In genomic region chr11:69036486-69037230, GRCm38 (mm10) we compare ENCODE assay signal across 8 mouse cellular contexts. TPM values are rescaled to one million over a fixed set of nuclear protein-coding genes. Genes with fewer than 3 reads are reported as not detected.
A peak's percentile ranks its signal among the peaks of the same experiment; 100 is the strongest.
DNase-seq lines count a peak whose midpoint lies in the region; ATAC-seq lines count a peak whose summit lies in the region.

No protein-coding gene starts in this region.

- peaks cover 48% of the 10 kb centered on the region for H3K36me3 ChIP-seq in erythroblast, embryonic 14.5 days (ENCODE audit: control insufficient read depth)
- peaks cover 30% of the 10 kb centered on the region for H3K36me3 ChIP-seq in kidney, embryonic 14.5 days (ENCODE audit: control insufficient read depth, insufficient read depth, low read length)
- H3K36me3 ChIP-seq in limb, embryonic 15.5 days = peaks cover 41% of the 10 kb centered on the region
- peaks cover 2% of the 10 kb centered on the region; the same call in 1 of the 2 replicates for H3K36me3 ChIP-seq in splenic B cell, adult 2 months (ENCODE audit: control insufficient read depth, insufficient read depth, low read length, poor library complexity, severe bottlenecking)

- ATAC-seq in erythroblast, adult 5-6 weeks (replicated peaks; ENCODE audit: low FRiP score, poor library complexity, severe bottlenecking) = no peak
- no peak for ATAC-seq in kidney, embryonic 14.5 days (ENCODE audit: low FRiP score, low TSS enrichment)
- ATAC-seq in limb, embryonic 15.5 days (ENCODE audit: insufficient number of reproducible peaks, low FRiP score, low TSS enrichment, low read depth) = no peak

- peak overlapping the region; percentile 76 for H3K9ac ChIP-seq in kidney, embryonic 14.5 days (ENCODE audit: low read depth, low read length)
- peak overlapping the region; percentile 52 for H3K9ac ChIP-seq in limb, embryonic 15.5 days

- peaks cover 58% of the 10 kb centered on the region for H3K4me1 ChIP-seq in erythroblast, embryonic 14.5 days (ENCODE audit: control insufficient read depth)
- peaks cover 19% of the 10 kb centered on the region for H3K4me1 ChIP-seq in kidney, embryonic 14.5 days (ENCODE audit: control insufficient read depth, insufficient read depth, low read length)
- peaks cover 32% of the 10 kb centered on the region for H3K4me1 ChIP-seq in limb, embryonic 15.5 days

- no peaks in the 10 kb centered on the region for H3K9me3 ChIP-seq in erythroblast, embryonic 14.5 days (ENCODE audit: control insufficient read depth, low read length)
- H3K9me3 ChIP-seq in kidney, embryonic 14.5 days (ENCODE audit: control insufficient read depth, low read length) = no peaks in the 10 kb centered on the region
- H3K9me3 ChIP-seq in limb, embryonic 15.5 days = no peaks in the 10 kb centered on the region

- no peaks in the 10 kb centered on the region for H3K27me3 ChIP-seq in erythroblast, embryonic 14.5 days (ENCODE audit: control insufficient read depth)
- no peaks in the 10 kb centered on the region for H3K27me3 ChIP-seq in kidney, embryonic 14.5 days (ENCODE audit: control insufficient read depth, insufficient read depth, low read length)
- H3K27me3 ChIP-seq in limb, embryonic 15.5 days = no peaks in the 10 kb centered on the region
- H3K27me3 ChIP-seq in splenic B cell, adult 2 months (ENCODE audit: control insufficient read depth, insufficient read depth, low read length, poor library complexity, severe bottlenecking) = no peaks in the 10 kb centered on the region

- peak overlapping the region; percentile 65 for H3K4me2 ChIP-seq in kidney, embryonic 14.5 days (replicated peaks; ENCODE audit: low read depth, low read length)
- peak overlapping the region; percentile 52 for H3K4me2 ChIP-seq in limb, embryonic 15.5 days

- peak overlapping the region; percentile 84 for H3K4me3 ChIP-seq in erythroblast, embryonic 14.5 days (replicated peaks)
- peak overlapping the region; percentile 87 for H3K4me3 ChIP-seq in kidney, embryonic 14.5 days (ENCODE audit: low read length)
- peak overlapping the region; percentile 70 for H3K4me3 ChIP-seq in limb, embryonic 15.5 days

- WGBS in kidney, embryonic 14.5 days = 8% methylated on average over 20 of the region's 20 CpGs
- WGBS in limb, embryonic 15.5 days = 8% methylated on average over 20 of the region's 20 CpGs

- DNase-seq in embryo, embryonic 9.5 days (ENCODE audit: extremely low spot score) = peak; percentile 90
- DNase-seq in heart, adult 8-10 months (ENCODE audit: low spot score) = peak; percentile 94
- peak; percentile 92 for DNase-seq in naive thymus-derived CD4-positive, alpha-beta T cell, adult 2 months (ENCODE audit: low read depth)
- peak; percentile 95 for DNase-seq in splenic B cell, adult 2 months (ENCODE audit: low read depth, low spot score)

- H3K27ac ChIP-seq in kidney, embryonic 14.5 days (ENCODE audit: low read depth, low read length) = peak overlapping the region; percentile 83
- peak overlapping the region; percentile 90 for H3K27ac ChIP-seq in limb, embryonic 15.5 days

RNA-seq across cellular contexts. Expression of gene Aurkb, which starts 8.8 kb away (rescaled TPM):
- 20.3 and 26.6 TPM in 2 replicates for polyA plus RNA-seq in erythroblast, embryonic 14.5 days (2012)
- total RNA-seq in erythroblast, adult 5-6 weeks (2015; ENCODE audit: low replicate concordance) = 32.9 and 35.3 TPM in 2 replicates
- total RNA-seq in erythroblast, adult 5-6 weeks (2017; ENCODE audit: low replicate concordance) = 74.0 and 102 TPM in 2 replicates
- total RNA-seq in heart, adult 8-10 months (2022) = under 1 TPM in 2 of 4 experiments, not detected in 2; 0.33 to 0.75 TPM
- polyA plus RNA-seq in kidney, embryonic 14.5 days (2014; fragmentation: Nextera tagmentation; extraction: Ambion mirVana) = 145 and 155 TPM in 2 replicates
- 111 and 121 TPM in 2 replicates for polyA plus RNA-seq in limb, embryonic 15.5 days (2015; fragmentation: Nextera tagmentation; extraction: Ambion mirVana)

RNA-seq across cellular contexts. Expression of gene Ctc1, which starts 20.9 kb away (rescaled TPM):
- 13.5 and 27.1 TPM in 2 replicates for polyA plus RNA-seq in erythroblast, embryonic 14.5 days (2012)
- 14.4 and 26.5 TPM in 2 replicates for total RNA-seq in erythroblast, adult 5-6 weeks (2015; ENCODE audit: low replicate concordance)
- 6.4 and 8.9 TPM in 2 replicates for total RNA-seq in erythroblast, adult 5-6 weeks (2017; ENCODE audit: low replicate concordance)
- 10 to 100 TPM; 13.0 to 19.5 (median 14.9) TPM for total RNA-seq in heart, adult 8-10 months (2022)
- polyA plus RNA-seq in kidney, embryonic 14.5 days (2014; fragmentation: Nextera tagmentation; extraction: Ambion mirVana) = 44.2 and 62.3 TPM in 2 replicates
- 42.5 TPM in 2 replicates for polyA plus RNA-seq in limb, embryonic 15.5 days (2015; fragmentation: Nextera tagmentation; extraction: Ambion mirVana)

RNA-seq across cellular contexts. Expression of gene Borcs6, which starts 22.9 kb away (rescaled TPM):
- 2.0 and 2.4 TPM in 2 replicates for polyA plus RNA-seq in erythroblast, embryonic 14.5 days (2012)
- 2.5 and 3.1 TPM in 2 replicates for total RNA-seq in erythroblast, adult 5-6 weeks (2015; ENCODE audit: low replicate concordance)
- 1.0 and 4.7 TPM in 2 replicates for total RNA-seq in erythroblast, adult 5-6 weeks (2017; ENCODE audit: low replicate concordance)
- 10 to 100 TPM; 16.1 to 18.7 (median 17.1) TPM for total RNA-seq in heart, adult 8-10 months (2022)
- polyA plus RNA-seq in kidney, embryonic 14.5 days (2014; fragmentation: Nextera tagmentation; extraction: Ambion mirVana) = 6.6 and 7.5 TPM in 2 replicates
- 12.9 and 13.7 TPM in 2 replicates for polyA plus RNA-seq in limb, embryonic 15.5 days (2015; fragmentation: Nextera tagmentation; extraction: Ambion mirVana)

RNA-seq across cellular contexts. Expression of gene Pfas, which starts 28.4 kb away (rescaled TPM):
- 0.78 and 0.81 TPM in 2 replicates for polyA plus RNA-seq in erythroblast, embryonic 14.5 days (2012)
- total RNA-seq in erythroblast, adult 5-6 weeks (2015; ENCODE audit: low replicate concordance) = 19.6 and 51.7 TPM in 2 replicates
- total RNA-seq in erythroblast, adult 5-6 weeks (2017; ENCODE audit: low replicate concordance) = 18.3 and 36.7 TPM in 2 replicates
- total RNA-seq in heart, adult 8-10 months (2022) = 1 to 10 TPM; 4.5 to 8.2 (median 5.3) TPM
- 33.7 and 47.7 TPM in 2 replicates for polyA plus RNA-seq in kidney, embryonic 14.5 days (2014; fragmentation: Nextera tagmentation; extraction: Ambion mirVana)
- 23.6 and 25.0 TPM in 2 replicates for polyA plus RNA-seq in limb, embryonic 15.5 days (2015; fragmentation: Nextera tagmentation; extraction: Ambion mirVana)

RNA-seq across cellular contexts. Expression of gene Tmem107, which starts 33.9 kb away (rescaled TPM):
- polyA plus RNA-seq in erythroblast, embryonic 14.5 days (2012) = 10.0 and 12.3 TPM in 2 replicates
- 2.3 and 6.1 TPM in 2 replicates for total RNA-seq in erythroblast, adult 5-6 weeks (2015; ENCODE audit: low replicate concordance)
- 2.9 and 3.9 TPM in 2 replicates for total RNA-seq in erythroblast, adult 5-6 weeks (2017; ENCODE audit: low replicate concordance)
- 1 to 10 TPM; 6.3 to 8.4 (median 7.5) TPM for total RNA-seq in heart, adult 8-10 months (2022)
- 62.2 and 73.8 TPM in 2 replicates for polyA plus RNA-seq in kidney, embryonic 14.5 days (2014; fragmentation: Nextera tagmentation; extraction: Ambion mirVana)
- polyA plus RNA-seq in limb, embryonic 15.5 days (2015; fragmentation: Nextera tagmentation; extraction: Ambion mirVana) = 64.8 and 65.5 TPM in 2 replicates
